Mouse (Mus musculus): Measurements from ENCODE around the gene Fabp3. TPM values are rescaled to one million over a fixed set of nuclear protein-coding genes. Genes with fewer than 3 reads are reported as not detected.

The Fabp3 gene
- polyA plus RNA-seq, 1 experiment from 2014 or later: 10.7 TPM

DNA sequence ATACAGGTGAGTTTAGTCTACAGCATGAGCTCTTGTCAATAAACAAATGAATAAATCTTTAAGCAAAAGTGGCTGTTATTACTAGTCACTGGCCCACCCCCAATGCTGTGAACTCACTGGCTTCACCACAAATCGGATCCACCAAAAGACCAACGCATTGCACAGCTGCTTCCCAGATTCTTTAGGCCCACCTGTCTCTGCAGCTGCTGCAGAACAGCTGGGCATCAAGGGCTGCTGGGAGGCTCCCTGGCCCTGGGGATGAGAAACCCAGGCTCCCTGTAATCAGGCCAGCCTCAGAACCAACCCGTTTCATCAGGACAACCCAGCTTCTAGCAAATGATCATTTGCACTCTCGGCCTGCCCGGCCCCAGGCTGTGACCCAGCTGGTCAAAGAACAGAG is 25.5 kb upstream of the Fabp3 start:
- WGBS: 80% methylated on average over 5 of the region's 5 CpGs
- Histone ChIP-seq H3K27ac (ENCODE audit: low read depth, low read length) (no peak overlapping the region), H3K9ac (ENCODE audit: low read length) (no peak overlapping the region), H3K36me3 (ENCODE audit: control insufficient read depth, insufficient read depth, low read length) (no peaks in the 10 kb centered on the region), H3K27me3 (ENCODE audit: control insufficient read depth, insufficient read depth, low read length) (no peaks in the 10 kb centered on the region; the same call in 1 of the 2 replicates), H3K4me1 (replicated peaks; ENCODE audit: control insufficient read depth, insufficient read depth, low read length) (no peaks in the 10 kb centered on the region), H3K4me2 (ENCODE audit: low read depth, low read length, severe bottlenecking) (no peak overlapping the region), H3K4me3 (ENCODE audit: low read depth, low read length) (no peak overlapping the region), H3K9me3 (ENCODE audit: control insufficient read depth, low read length) (no peaks in the 10 kb centered on the region)
- DNase-seq (ENCODE audit: low spot score): no peak
- ATAC-seq (replicated peaks; ENCODE audit: low FRiP score): no peak

DNA sequence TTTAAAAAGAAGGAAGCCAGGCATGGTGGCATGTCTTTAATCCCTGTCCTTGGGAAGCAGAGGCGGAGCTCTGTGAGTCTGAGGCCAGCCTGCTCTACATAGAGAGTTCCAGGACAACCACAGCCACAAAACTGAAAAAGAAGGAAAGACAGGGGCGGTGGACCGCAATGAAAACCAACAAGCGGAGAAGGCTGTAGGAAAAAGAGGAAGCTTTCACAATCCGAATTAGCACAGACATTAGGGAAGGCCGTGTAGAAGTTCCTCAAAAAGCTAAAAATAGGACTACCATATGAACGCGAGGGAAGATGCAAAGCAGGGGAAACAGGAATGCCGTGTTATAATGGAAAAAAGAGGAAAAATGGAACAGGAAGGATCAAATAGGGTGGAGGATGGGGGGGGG is 24.6 kb upstream of the Fabp3 start:
- Histone ChIP-seq H3K4me1 (replicated peaks; ENCODE audit: control insufficient read depth, insufficient read depth, low read length) (no peaks in the 10 kb centered on the region), H3K9ac (ENCODE audit: low read length) (no peak overlapping the region), H3K36me3 (ENCODE audit: control insufficient read depth, insufficient read depth, low read length) (no peaks in the 10 kb centered on the region), H3K4me3 (ENCODE audit: low read depth, low read length) (no peak overlapping the region), H3K4me2 (ENCODE audit: low read depth, low read length, severe bottlenecking) (no peak overlapping the region), H3K27me3 (ENCODE audit: control insufficient read depth, insufficient read depth, low read length) (no peaks in the 10 kb centered on the region; the same call in 1 of the 2 replicates), H3K27ac (ENCODE audit: low read depth, low read length) (no peak overlapping the region), H3K9me3 (ENCODE audit: control insufficient read depth, low read length) (no peaks in the 10 kb centered on the region)
- no peak for ATAC-seq (replicated peaks; ENCODE audit: low FRiP score)
- DNase-seq (ENCODE audit: low spot score): no peak
- WGBS: 84% methylated on average over 9 of the region's 9 CpGs

DNA sequence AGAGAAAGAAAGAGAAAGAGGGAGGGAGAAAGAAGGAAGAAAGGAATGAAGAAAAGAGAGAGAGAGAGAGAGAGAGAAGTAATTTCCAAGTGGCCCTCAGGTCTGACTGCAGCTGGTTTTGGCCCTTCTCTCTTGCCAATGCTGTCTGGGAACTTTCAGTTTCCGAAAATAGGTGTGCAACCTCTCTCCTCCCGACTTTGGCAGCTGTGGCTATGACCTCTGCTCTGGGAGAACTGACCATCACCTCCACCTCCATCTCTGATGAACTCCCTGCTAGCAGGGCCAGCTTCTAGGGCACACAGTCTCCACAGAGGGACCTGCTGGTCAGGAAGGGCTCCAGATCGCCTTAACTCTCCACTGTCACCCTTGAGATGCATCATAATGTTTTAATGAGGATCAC is 21.9 kb upstream of the Fabp3 start:
- Histone ChIP-seq H3K4me2 (ENCODE audit: low read depth, low read length, severe bottlenecking) (no peak overlapping the region), H3K9me3 (ENCODE audit: control insufficient read depth, low read length) (no peaks in the 10 kb centered on the region), H3K27ac (ENCODE audit: low read depth, low read length) (no peak overlapping the region), H3K9ac (ENCODE audit: low read length) (no peak overlapping the region), H3K27me3 (ENCODE audit: control insufficient read depth, insufficient read depth, low read length) (no peaks in the 10 kb centered on the region), H3K4me1 (replicated peaks; ENCODE audit: control insufficient read depth, insufficient read depth, low read length) (no peaks in the 10 kb centered on the region), H3K4me3 (ENCODE audit: low read depth, low read length) (no peak overlapping the region), H3K36me3 (ENCODE audit: control insufficient read depth, insufficient read depth, low read length) (no peaks in the 10 kb centered on the region)
- DNase-seq (ENCODE audit: low spot score) (no peak), ATAC-seq (replicated peaks; ENCODE audit: low FRiP score) (no peak)
- WGBS: 69% methylated on average over 3 of the region's 3 CpGs

DNA sequence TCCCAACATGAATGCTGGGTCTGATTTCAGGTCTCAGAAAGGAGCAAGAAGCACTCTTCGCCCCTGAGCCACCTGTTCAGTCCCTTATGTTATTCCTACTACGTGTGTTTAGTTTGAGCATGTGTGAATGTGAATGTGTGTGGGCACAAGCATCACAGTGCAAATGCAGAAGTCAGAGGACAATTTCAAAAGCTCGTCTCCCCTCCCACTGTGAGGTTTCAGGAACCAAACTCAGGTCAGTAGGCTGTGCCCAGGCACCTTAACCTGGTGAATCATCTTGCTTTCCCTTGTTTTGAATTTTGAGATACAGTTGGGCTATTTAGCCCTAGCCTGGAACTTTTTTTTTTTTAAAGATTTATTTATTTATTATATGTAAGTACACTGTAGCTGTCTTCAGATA is 18.6 kb upstream of the Fabp3 start:
- Histone ChIP-seq H3K27ac (ENCODE audit: low read depth, low read length) (no peak overlapping the region), H3K9me3 (ENCODE audit: control insufficient read depth, low read length) (no peaks in the 10 kb centered on the region), H3K4me3 (ENCODE audit: low read depth, low read length) (no peak overlapping the region), H3K27me3 (ENCODE audit: control insufficient read depth, insufficient read depth, low read length) (no peaks in the 10 kb centered on the region), H3K4me2 (ENCODE audit: low read depth, low read length, severe bottlenecking) (no peak overlapping the region), H3K4me1 (replicated peaks; ENCODE audit: control insufficient read depth, insufficient read depth, low read length) (no peaks in the 10 kb centered on the region), H3K36me3 (ENCODE audit: control insufficient read depth, insufficient read depth, low read length) (no peaks in the 10 kb centered on the region), H3K9ac (ENCODE audit: low read length) (no peak overlapping the region)
- DNase-seq (ENCODE audit: low spot score) (no peak), ATAC-seq (replicated peaks; ENCODE audit: low FRiP score) (no peak)
- WGBS: 70% methylated on average over 3 of the region's 3 CpGs

DNA sequence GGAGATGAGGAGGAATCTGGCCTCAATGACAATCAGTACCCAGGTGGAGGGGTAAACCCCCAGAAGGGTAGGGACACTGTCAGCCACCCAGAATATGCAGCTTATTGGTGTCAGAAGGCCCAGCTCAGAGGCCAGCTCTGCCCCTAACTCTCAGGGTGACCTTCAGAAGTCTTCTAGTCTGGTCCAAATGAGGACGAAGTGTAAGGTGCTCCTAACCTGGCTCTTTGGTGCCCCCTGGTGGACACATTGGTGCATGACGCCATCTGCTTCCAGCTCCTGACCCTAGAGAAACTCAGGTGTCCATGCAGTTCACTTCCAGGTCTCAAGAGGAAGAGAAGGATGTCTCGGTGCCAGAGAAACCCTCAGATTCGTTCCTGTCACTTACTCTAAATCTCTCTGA is 16.1 kb upstream of the Fabp3 start:
- Histone ChIP-seq H3K27me3 (ENCODE audit: control insufficient read depth, insufficient read depth, low read length) (no peaks in the 10 kb centered on the region), H3K27ac (ENCODE audit: low read depth, low read length) (no peak overlapping the region), H3K9me3 (ENCODE audit: control insufficient read depth, low read length) (no peaks in the 10 kb centered on the region), H3K4me2 (ENCODE audit: low read depth, low read length, severe bottlenecking) (no peak overlapping the region), H3K36me3 (ENCODE audit: control insufficient read depth, insufficient read depth, low read length) (no peaks in the 10 kb centered on the region), H3K4me3 (ENCODE audit: low read depth, low read length) (no peak overlapping the region), H3K9ac (ENCODE audit: low read length) (no peak overlapping the region), H3K4me1 (replicated peaks; ENCODE audit: control insufficient read depth, insufficient read depth, low read length) (no peaks in the 10 kb centered on the region)
- ATAC-seq (replicated peaks; ENCODE audit: low FRiP score) (no peak), DNase-seq (ENCODE audit: low spot score) (peak; percentile 90)
- WGBS: 6% methylated on average over 4 of the region's 4 CpGs

DNA sequence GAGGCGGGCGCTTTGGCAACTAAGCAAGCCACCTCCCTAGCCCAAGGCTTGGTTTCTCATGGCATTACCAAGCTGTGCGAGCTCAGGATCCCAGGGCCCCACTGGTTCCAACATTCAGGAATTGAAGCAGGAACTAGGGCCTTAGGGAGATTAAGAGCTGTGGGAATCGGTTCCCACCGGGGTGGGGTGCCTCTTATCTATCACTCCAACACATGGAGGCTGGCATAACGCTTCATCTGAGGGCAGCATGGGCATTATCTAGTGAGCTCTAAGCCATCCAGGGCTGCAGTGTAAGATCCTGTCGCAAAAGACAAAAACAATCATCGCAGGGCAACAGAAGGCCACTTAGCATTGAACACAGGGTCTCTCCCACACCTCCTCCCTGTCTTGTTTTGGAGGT is 13.9 kb upstream of the Fabp3 start:
- DNase-seq (ENCODE audit: low spot score) (no peak), ATAC-seq (replicated peaks; ENCODE audit: low FRiP score) (no peak)
- Histone ChIP-seq H3K9me3 (ENCODE audit: control insufficient read depth, low read length) (no peaks in the 10 kb centered on the region), H3K9ac (ENCODE audit: low read length) (no peak overlapping the region), H3K36me3 (ENCODE audit: control insufficient read depth, insufficient read depth, low read length) (no peaks in the 10 kb centered on the region), H3K27ac (ENCODE audit: low read depth, low read length) (no peak overlapping the region), H3K4me3 (ENCODE audit: low read depth, low read length) (no peak overlapping the region), H3K4me1 (replicated peaks; ENCODE audit: control insufficient read depth, insufficient read depth, low read length) (no peaks in the 10 kb centered on the region), H3K27me3 (ENCODE audit: control insufficient read depth, insufficient read depth, low read length) (no peaks in the 10 kb centered on the region), H3K4me2 (ENCODE audit: low read depth, low read length, severe bottlenecking) (no peak overlapping the region)
- 84% methylated on average over 8 of the region's 8 CpGs for WGBS

DNA sequence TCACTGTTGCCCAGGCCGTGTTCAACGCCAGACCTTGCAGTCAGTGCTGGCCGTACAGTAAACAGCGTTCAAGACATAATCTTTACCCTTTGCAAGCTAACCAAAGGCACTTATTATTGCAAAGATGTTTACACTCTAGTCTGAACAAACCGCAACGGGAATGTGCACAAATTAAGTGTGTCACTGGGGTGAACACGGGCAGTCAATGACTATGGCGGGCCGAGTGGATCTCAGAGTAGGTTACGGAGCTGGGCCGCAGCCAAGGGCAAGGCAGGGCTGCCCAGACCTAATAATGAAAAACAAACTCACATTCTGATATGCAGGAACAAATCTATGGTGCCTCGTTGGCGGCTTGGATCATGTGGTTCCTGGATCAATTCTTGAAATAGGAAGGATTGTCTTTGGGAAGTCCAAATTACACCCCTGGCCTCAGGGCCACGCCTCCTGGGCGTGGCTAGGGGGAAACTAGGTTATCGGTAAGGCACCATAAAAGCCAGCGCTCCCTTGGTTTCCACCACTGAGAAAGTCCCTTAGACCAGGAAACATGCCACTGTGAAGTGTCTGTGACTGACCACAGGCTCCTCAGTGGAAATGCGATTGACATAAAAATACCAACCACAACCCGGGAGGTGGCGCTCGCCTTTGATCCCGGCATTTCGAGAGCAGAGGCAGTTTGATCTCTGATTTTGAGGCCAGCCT is 13.2 kb upstream of the Fabp3 start:
- no peaks in the 10 kb centered on the region for H3K36me3 ChIP-seq (ENCODE audit: control insufficient read depth, insufficient read depth, low read length)
- H3K27me3 ChIP-seq (ENCODE audit: control insufficient read depth, insufficient read depth, low read length): no peaks in the 10 kb centered on the region
- no peak for ATAC-seq (replicated peaks; ENCODE audit: low FRiP score)
- no peaks in the 10 kb centered on the region for H3K4me1 ChIP-seq (replicated peaks; ENCODE audit: control insufficient read depth, insufficient read depth, low read length)
- no peak overlapping the region for H3K27ac ChIP-seq (ENCODE audit: low read depth, low read length)
- no peaks in the 10 kb centered on the region for H3K9me3 ChIP-seq (ENCODE audit: control insufficient read depth, low read length)
- DNase-seq (ENCODE audit: low spot score): no peak
- no peak overlapping the region for H3K4me3 ChIP-seq (ENCODE audit: low read depth, low read length)
- WGBS: 60% methylated on average over 23 of the region's 23 CpGs
- no peak overlapping the region for H3K9ac ChIP-seq (ENCODE audit: low read length)
- no peak overlapping the region for H3K4me2 ChIP-seq (ENCODE audit: low read depth, low read length, severe bottlenecking)

DNA sequence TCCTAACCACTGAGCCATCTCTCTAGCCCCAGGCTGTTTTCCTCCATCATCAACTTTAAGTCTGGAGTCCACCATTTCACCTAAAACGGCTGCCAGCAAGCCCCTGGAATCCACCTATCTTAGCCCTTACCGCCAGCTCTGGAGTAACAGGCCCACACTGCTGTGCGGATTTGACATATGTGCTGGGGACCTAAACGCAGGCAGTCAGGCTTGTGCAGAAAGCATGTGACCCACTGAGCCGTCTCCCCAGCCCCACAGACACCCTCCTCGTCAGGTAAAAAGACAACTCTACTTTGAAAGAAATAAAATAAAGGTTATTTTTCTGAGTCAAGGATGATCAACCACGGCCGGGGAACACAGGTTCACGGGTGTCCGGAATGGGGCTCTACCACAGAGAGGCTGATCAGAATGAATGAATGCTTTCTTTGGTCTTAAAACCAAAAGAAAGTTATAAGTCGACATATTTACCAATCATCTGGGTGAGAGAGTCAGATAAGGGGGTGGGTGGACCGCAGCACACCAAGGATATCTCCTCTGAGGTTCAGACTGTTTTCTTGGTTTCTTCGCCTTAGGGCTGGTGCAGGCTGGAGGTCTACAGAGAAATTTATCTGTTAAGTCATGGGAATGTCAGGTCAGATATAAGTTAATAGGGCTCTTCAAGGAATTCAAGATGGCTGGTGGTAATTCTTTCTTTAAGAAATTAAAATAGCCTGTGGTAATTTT is 12.0 kb upstream of the Fabp3 start:
- no peak for DNase-seq (ENCODE audit: low spot score)
- no peaks in the 10 kb centered on the region for H3K36me3 ChIP-seq (ENCODE audit: control insufficient read depth, insufficient read depth, low read length)
- ATAC-seq (replicated peaks; ENCODE audit: low FRiP score): no peak
- H3K4me1 ChIP-seq (replicated peaks; ENCODE audit: control insufficient read depth, insufficient read depth, low read length): no peaks in the 10 kb centered on the region
- H3K4me2 ChIP-seq (ENCODE audit: low read depth, low read length, severe bottlenecking): no peak overlapping the region
- H3K9me3 ChIP-seq (ENCODE audit: control insufficient read depth, low read length): no peaks in the 10 kb centered on the region
- no peak overlapping the region for H3K27ac ChIP-seq (ENCODE audit: low read depth, low read length)
- 91% methylated on average over 13 of the region's 13 CpGs for WGBS
- no peak overlapping the region for H3K9ac ChIP-seq (ENCODE audit: low read length)
- no peak overlapping the region for H3K4me3 ChIP-seq (ENCODE audit: low read depth, low read length)
- H3K27me3 ChIP-seq (ENCODE audit: control insufficient read depth, insufficient read depth, low read length): no peaks in the 10 kb centered on the region

DNA sequence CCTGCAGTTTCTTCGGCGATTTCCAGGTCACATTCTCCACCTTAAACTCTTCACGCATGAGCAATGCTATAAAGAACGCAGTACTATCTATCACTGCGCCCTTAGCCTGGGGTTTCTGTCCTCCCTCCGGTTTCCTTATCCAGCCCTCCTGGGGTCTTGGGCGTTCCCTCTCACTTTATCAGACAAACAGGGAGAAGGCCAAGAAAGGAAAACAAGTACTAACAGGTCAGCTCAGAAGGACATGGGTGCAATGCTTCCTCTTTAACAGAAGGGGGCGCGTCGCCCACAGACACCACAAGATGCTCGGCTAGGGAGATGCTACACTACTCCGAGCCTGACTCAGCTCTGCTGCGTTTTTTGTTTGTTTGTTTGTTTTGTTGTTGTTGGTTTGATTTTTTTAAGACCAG is 11.3 kb upstream of the Fabp3 start:
- H3K4me2 ChIP-seq (ENCODE audit: low read depth, low read length, severe bottlenecking): no peak overlapping the region
- H3K27me3 ChIP-seq (ENCODE audit: control insufficient read depth, insufficient read depth, low read length): no peaks in the 10 kb centered on the region
- no peaks in the 10 kb centered on the region for H3K36me3 ChIP-seq (ENCODE audit: control insufficient read depth, insufficient read depth, low read length)
- H3K4me3 ChIP-seq (ENCODE audit: low read depth, low read length): no peak overlapping the region
- DNase-seq (ENCODE audit: low spot score) (peak; percentile 70), ATAC-seq (replicated peaks; ENCODE audit: low FRiP score) (no peak)
- no peaks in the 10 kb centered on the region for H3K4me1 ChIP-seq (replicated peaks; ENCODE audit: control insufficient read depth, insufficient read depth, low read length)
- H3K9ac ChIP-seq (ENCODE audit: low read length): no peak overlapping the region
- no peak overlapping the region for H3K27ac ChIP-seq (ENCODE audit: low read depth, low read length)
- H3K9me3 ChIP-seq (ENCODE audit: control insufficient read depth, low read length): no peaks in the 10 kb centered on the region
- 22% methylated on average over 13 of the region's 13 CpGs for WGBS

Data from forebrain, embryonic 11.5 days (tissue).